Mouse (Mus musculus) kidney, embryonic 16.5 days (tissue): ENCODE data around the gene Chka. TPM values are rescaled to one million over a fixed set of nuclear protein-coding genes. Genes with fewer than 3 reads are reported as not detected.

ENCODE experiments used
- ATAC-seq: fragments of 200-750 bp; cut with Nextera tagmentation; 2 replicates; pipeline ENCODE4 v1.8.0; 2017; ENCODE audit warnings: moderate TSS enrichment; ENCODE audit not compliant: low FRiP score, low TSS enrichment
- H3K27ac ChIP-seq: fragments of 300-500 bp; sonication (generic); 2 replicates; pipeline ENCODE4 v1.5.1; 2014; ENCODE audit warnings: low read length
- H3K27me3 ChIP-seq: fragments of 300-500 bp; sonication (generic); 2 replicates; pipeline ENCODE4 v1.6.1; 2014; ENCODE audit warnings: low read length, control low read depth, mixed read lengths; ENCODE audit not compliant: insufficient read depth
- H3K36me3 ChIP-seq: fragments of 300-500 bp; sonication (generic); 2 replicates; pipeline ENCODE4 v1.6.1; 2014; ENCODE audit warnings: low read length, control low read depth, mixed read lengths; ENCODE audit not compliant: insufficient read depth
- H3K4me1 ChIP-seq: fragments of 300-500 bp; sonication (generic); 2 replicates; pipeline ENCODE4 v1.6.1; 2014; ENCODE audit warnings: low read length, control low read depth, mixed read lengths; ENCODE audit not compliant: insufficient read depth
- H3K4me2 ChIP-seq: fragments of 300-500 bp; sonication (generic); replicated peaks from 2 replicates; pipeline ENCODE4 v1.6.1; 2014; ENCODE audit warnings: low read depth, low read length
- H3K4me3 ChIP-seq: fragments of 300-500 bp; sonication (generic); 2 replicates; pipeline ENCODE4 v1.5.1; 2014; ENCODE audit warnings: mild to moderate bottlenecking, low read length
- H3K9ac ChIP-seq: fragments of 300-500 bp; sonication (generic); replicated peaks from 2 replicates; pipeline ENCODE4 v1.6.1; 2014; ENCODE audit warnings: low read length
- H3K9me3 ChIP-seq: fragments of 300-500 bp; sonication (generic); 2 replicates; pipeline ENCODE4 v1.6.1; 2016; ENCODE audit warnings: low read length, control low read depth
- WGBS: fragments of 180-500 bp; shearing (Covaris S2); extraction: QIAGEN DNeasy Blood & Tissue Kit; methylation state at CpG from one replicate; pipeline ENCODE4 v1.1.7; 2014; 5-methylcytosine and 5-hydroxymethylcytosine counted together
- polyA plus RNA-seq: library from polyadenylated mRNA; unstranded; fragments of >200 nt; fragmentation: Nextera tagmentation; extraction: Ambion mirVana; gene quantifications from 2 replicates; pipeline ENCODE4 v1.2.1, GENCODE M21; 2015

Chka gene
- polyA plus RNA-seq, 1 experiment from 2014 or later: 58.0 TPM

DNA sequence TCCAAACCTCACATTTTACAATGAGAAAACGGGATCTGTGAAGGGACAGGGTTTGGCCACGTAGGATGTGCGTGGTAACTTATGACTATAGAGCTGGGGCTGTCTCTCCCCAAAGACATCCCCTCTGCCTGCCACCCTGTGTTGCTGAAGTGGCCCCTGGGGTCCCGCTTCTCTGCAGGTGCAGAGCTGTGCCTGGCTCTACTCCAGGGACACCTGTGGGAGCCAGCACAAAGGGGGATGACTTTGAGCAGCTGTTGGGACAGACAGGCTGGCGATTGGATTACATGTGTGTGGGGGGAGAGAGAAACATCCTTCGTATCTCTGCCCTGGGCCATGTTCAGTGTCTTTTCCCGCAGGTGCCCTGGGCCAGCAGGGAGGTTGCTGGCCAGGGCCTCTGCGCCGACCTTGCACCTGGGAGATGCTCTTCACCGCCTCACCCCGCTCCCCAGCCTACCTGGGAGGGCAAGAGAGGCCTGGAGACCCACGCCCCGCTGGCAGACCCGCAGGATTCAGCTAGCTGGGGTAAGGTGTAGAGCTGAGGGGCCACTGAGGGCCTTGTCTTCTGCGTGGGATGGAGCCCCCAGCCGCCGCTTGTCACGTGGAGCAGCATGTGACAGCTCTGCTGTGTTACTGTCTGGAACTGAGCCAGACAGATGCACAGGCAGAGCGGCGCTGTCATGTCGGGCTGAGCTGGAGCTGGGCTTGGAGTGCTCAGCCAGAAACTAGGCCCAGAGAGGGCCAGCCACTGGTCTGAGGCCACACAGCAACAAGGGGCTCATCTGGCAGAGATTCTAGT is 78.9 kb downstream of the Chka start:
- 49% methylated on average over 21 of the region's 21 CpGs for WGBS
- ATAC-seq: no peak
- Histone ChIP-seq H3K36me3 (no peaks in the 10 kb centered on the region), H3K27ac (peak overlapping the region; percentile 80; the same call in 1 of the 2 replicates), H3K4me1 (peaks cover 25% of the 10 kb centered on the region), H3K4me2 (no peak overlapping the region), H3K9me3 (no peaks in the 10 kb centered on the region), H3K4me3 (no peak overlapping the region), H3K27me3 (no peaks in the 10 kb centered on the region), H3K9ac (0 out of 2 replicates have a peak overlapping the region, but pooled peaks have one; percentile 32)

DNA sequence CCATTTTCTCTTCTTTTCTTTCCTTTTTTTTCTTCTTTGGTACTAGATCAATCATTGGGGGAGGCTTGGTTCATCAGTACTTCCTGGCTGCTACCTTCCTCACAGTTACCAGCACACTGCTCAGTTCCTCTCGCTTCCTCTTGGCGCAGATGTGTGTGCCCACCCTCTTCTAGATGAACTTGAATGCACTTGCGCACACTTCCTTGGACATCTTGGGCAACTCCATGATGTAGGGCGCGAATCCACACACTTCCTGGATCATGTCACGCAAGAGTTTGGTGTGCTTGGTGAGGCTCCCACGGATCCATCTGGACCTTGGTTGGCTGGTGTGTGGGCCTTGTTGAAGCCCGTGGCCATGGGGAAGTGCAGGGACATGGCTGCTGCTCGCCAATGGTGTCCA is 80.1 kb downstream of the Chka start:
- 93% methylated on average over 9 of the region's 9 CpGs for WGBS
- Histone ChIP-seq H3K4me3 (no peak overlapping the region), H3K9me3 (no peaks in the 10 kb centered on the region), H3K9ac (no peak overlapping the region), H3K27me3 (no peaks in the 10 kb centered on the region), H3K4me1 (peaks cover 34% of the 10 kb centered on the region), H3K27ac (no peak overlapping the region), H3K4me2 (no peak overlapping the region), H3K36me3 (no peaks in the 10 kb centered on the region)
- no peak for ATAC-seq

DNA sequence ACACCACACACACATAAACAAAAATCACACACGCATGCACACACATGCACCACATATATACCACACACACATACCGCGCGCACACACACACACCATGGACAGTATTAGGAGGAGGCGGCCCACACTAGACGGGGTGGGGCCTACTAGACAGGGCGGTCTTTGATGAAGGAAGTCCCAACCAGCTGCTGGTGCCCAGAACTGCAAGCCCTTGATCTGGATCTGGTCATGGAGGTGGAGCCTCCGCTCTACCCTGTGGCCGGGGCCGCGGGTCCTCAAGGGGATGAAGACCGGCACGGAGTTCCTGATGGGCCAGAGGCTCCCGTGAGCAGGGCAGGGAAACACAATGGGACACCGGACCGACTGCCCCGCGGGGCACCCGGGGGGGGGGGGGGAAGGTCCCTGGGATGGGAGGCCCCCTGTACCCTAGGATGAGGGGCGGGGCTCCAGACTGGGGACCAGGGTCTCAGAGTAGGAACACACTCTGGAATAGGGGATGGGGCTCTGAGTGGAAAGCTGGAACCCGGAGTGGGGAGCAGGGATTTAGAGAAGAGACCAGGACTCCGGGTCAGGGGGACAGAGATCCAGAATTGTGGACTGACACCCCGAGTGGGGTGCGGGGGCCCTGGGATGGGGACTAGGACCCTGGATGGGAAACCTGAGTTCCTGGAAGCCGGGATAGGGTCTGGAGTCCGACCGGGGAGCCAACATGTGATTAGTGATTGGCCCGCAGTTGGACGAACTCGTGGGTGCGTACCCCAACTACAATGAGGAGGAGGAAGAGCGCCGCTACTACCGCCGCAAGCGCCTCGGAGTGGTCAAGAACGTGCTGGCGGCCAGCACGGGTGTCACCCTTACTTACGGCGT is 83.7 kb downstream of the Chka start, which contains the start of gene Unc93b1:
TSS of gene Unc93b1 (plus strand) at position 155 of the 864 bp plus-strand sequence.
- H3K4me1 ChIP-seq: peaks cover 21% of the 10 kb centered on the region
- peak within 1 kb of the TSS; percentile 12; the same call in 1 of the 2 replicates for H3K27ac ChIP-seq
- no peaks in the 10 kb centered on the region for H3K9me3 ChIP-seq
- no peaks in the 10 kb centered on the region for H3K36me3 ChIP-seq
- H3K9ac ChIP-seq: peak within 1 kb of the TSS; percentile 75
- 8% methylated on average over 41 of the region's 42 CpGs for WGBS
- ATAC-seq: peak; percentile 92
- peak within 1 kb of the TSS; percentile 60 for H3K4me3 ChIP-seq
- no peaks in the 10 kb centered on the region for H3K27me3 ChIP-seq
- peak within 1 kb of the TSS; percentile 82 for H3K4me2 ChIP-seq

DNA sequence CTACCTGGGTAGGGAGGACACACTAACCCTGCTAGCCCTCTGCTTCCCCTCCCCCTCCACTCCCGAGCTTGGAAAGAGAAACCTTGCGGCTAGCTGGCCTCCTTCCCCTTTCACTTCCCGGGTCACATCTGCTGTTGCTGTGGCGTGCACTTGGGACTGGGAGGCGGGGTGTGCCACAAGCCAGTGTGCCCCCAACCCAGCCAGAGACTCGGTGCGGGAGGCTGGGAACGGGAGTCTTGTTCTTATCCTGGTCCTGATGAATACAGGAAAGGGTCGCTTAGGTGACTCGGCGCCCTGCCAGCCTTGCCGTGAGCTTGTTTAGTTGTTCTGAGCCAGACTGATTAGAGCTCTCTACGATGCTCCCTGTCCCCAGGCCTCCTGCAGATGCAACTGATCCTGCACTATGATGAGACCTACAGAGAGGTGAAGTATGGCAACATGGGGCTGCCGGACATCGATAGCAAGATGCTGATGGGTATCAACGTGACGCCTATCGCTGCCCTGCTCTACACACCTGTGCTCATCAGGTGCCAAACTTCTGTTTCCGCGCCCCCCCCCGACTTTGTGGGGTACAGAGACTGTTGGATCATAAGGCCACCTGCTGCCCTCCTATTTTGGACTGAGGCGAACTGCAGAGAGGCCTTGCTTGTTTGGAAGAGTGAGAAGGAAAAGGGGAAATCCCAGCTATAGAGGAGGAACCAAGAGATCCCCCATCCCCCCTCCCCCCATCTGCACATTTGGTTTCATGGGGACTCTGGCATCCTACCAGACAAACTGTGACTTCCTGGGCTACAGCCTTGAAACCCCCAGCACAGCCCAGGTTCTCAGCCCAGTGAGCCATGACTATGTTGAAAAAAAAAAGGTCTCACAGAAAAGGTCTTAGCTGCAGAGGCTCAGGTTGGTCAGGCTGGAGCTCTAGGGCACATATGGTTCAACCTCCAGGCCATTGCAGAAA is 84.6 kb downstream of the Chka start:
- H3K4me2 ChIP-seq: peak overlapping the region; percentile 82
- H3K36me3 ChIP-seq: no peaks in the 10 kb centered on the region
- H3K4me3 ChIP-seq: peak overlapping the region; percentile 60
- H3K9ac ChIP-seq: peak overlapping the region; percentile 75
- 0 out of 2 replicates have a peak, but pooled peaks have one; percentile 18 for ATAC-seq
- H3K27me3 ChIP-seq: no peaks in the 10 kb centered on the region
- peak overlapping the region; percentile 12; the same call in 1 of the 2 replicates for H3K27ac ChIP-seq
- H3K4me1 ChIP-seq: peaks cover 13% of the 10 kb centered on the region; the same call in 1 of the 2 replicates
- WGBS: 5% methylated on average over 22 of the region's 22 CpGs
- no peaks in the 10 kb centered on the region for H3K9me3 ChIP-seq

DNA sequence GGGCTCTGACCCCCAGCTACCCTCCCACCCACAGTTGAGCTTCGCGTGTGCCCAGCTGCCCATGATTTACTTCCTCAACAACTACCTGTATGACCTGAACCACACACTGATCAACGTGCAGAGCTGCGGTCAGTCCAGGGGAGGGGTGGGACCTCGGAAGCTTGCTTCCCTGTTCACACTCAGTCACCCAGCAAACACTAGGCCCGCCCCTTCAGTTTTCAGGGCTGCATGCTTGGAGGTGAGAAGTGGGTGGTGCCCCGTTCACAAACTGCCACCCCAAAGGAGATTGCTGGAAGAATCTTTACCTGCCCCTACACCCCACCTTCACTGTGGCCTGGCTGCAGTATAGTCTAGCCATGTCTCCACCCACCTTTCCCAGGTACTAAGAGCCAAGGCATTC is 90.7 kb downstream of the Chka start:
- no peaks in the 10 kb centered on the region for H3K27me3 ChIP-seq
- no peak overlapping the region for H3K4me3 ChIP-seq
- WGBS: 79% methylated on average over 7 of the region's 7 CpGs
- no peaks in the 10 kb centered on the region for H3K36me3 ChIP-seq
- H3K4me1 ChIP-seq: peaks cover 6% of the 10 kb centered on the region
- H3K9ac ChIP-seq: no peak overlapping the region
- no peak overlapping the region for H3K4me2 ChIP-seq
- no peak overlapping the region for H3K27ac ChIP-seq
- 0 out of 2 replicates have a peak, but pooled peaks have one; percentile 37 for ATAC-seq
- H3K9me3 ChIP-seq: no peaks in the 10 kb centered on the region

DNA sequence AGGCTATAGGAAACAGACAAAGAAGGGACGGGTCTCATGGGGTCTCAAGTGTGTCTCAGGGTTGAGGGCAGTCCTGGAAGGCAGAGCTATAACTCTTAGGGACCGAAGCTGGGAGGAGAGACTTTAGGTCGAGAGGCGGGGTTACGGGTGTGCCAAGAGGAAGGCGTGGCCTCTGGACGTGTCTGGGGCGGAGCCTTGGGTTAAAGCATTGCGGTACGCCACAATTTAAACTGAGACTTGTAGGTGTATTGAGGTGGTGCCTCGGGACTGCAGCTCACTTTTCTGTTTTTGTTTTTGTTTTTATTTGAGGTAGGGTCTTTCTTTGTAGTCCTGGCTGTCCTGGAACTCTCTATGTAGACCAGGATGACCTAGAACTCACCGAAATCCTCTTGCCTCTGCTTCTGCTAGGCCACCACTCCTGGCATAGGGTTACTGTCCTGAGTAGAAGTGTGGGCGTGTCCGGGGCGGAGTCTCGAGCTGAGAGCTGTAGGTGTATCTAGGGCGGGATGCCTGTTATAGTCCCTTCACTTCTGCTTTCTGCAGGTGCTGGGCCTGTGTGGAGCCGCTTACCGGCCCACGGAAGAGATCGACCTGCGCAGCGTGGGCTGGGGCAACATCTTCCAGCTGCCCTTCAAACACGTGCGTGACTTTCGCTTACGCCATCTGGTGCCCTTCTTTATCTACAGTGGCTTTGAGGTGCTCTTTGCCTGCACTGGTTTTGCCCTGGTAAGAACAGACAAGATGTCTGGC is 91.6 kb downstream of the Chka start:
- Histone ChIP-seq H3K9me3 (no peaks in the 10 kb centered on the region), H3K4me2 (peak overlapping the region; percentile 36), H3K27me3 (no peaks in the 10 kb centered on the region), H3K36me3 (no peaks in the 10 kb centered on the region), H3K27ac (no peak overlapping the region), H3K4me1 (peaks cover 6% of the 10 kb centered on the region), H3K4me3 (no peak overlapping the region), H3K9ac (no peak overlapping the region)
- 22% methylated on average over 27 of the region's 27 CpGs for WGBS
- ATAC-seq: no peak

Other genes with a start within 250 kb of the Chka start
- gene Lrp5, start 165.2 kb upstream of the Chka start, polyA plus RNA-seq: 7.0 TPM in 2 replicates
- 46.1 and 46.4 TPM in 2 replicates for gene 1810055G02Rik, start 143.5 kb upstream of the Chka start, polyA plus RNA-seq
- 28.1 and 30.6 TPM in 2 replicates for gene Kmt5b, start 84.4 kb upstream of the Chka start, polyA plus RNA-seq
- 56.1 and 62.7 TPM in 2 replicates for gene Tcirg1, start 55.4 kb downstream of the Chka start, polyA plus RNA-seq
- 365 and 401 TPM in 2 replicates for gene Ndufs8, start 61.0 kb downstream of the Chka start, polyA plus RNA-seq
- gene Aldh3b1, start 78.0 kb downstream of the Chka start, polyA plus RNA-seq: 3.9 and 5.1 TPM in 2 replicates
- 19.4 and 23.1 TPM in 2 replicates for gene Unc93b1, start 83.4 kb downstream of the Chka start, polyA plus RNA-seq
- not detected in 2 replicates for gene Aldh3b3, start 106.9 kb downstream of the Chka start, polyA plus RNA-seq
- gene Aldh3b2, start 120.6 kb downstream of the Chka start, polyA plus RNA-seq: 3.7 and 5.1 TPM in 2 replicates
- 44.8 and 47.5 TPM in 2 replicates for gene Acy3, start 134.8 kb downstream of the Chka start, polyA plus RNA-seq
- gene Tbx10, start 141.0 kb downstream of the Chka start, polyA plus RNA-seq: 1.5 TPM in 2 replicates
- gene Nudt8, start 148.8 kb downstream of the Chka start, polyA plus RNA-seq: 36.2 and 39.8 TPM in 2 replicates
- 3.9 and 5.2 TPM in 2 replicates for gene Gm49405, start 148.9 kb downstream of the Chka start, polyA plus RNA-seq
- gene Doc2g, start 151.5 kb downstream of the Chka start, polyA plus RNA-seq: 5.3 and 6.1 TPM in 2 replicates
- 261 and 285 TPM in 2 replicates for gene Ndufv1, start 161.0 kb downstream of the Chka start, polyA plus RNA-seq
- gene Gstp1, start 186.2 kb downstream of the Chka start, polyA plus RNA-seq: 526 and 535 TPM in 2 replicates
- gene Gstp2, start 194.2 kb downstream of the Chka start, polyA plus RNA-seq: 2.5 and 9.6 TPM in 2 replicates
- gene Gstp3, start 207.8 kb downstream of the Chka start, polyA plus RNA-seq: 0.36 and 0.49 TPM in 2 replicates
- gene Cabp2, start 229.8 kb downstream of the Chka start, polyA plus RNA-seq: 0.21 and 0.96 TPM in 2 replicates
- 135 and 138 TPM in 2 replicates for gene Cdk2ap2, start 245.4 kb downstream of the Chka start, polyA plus RNA-seq
- 20.0 and 22.2 TPM in 2 replicates for gene Pitpnm1, start 248.2 kb downstream of the Chka start, polyA plus RNA-seq